Mouse (Mus musculus): ENCODE results near the gene Tmed5.

- TF ChIP-seq CTCF (IDR thresholded peaks at IDR 0.05) (peak; percentile 55), EP300 (IDR thresholded peaks at IDR 0.05) (no peak)
Observed at GRCm38 (mm10) chr5:108065465-108066411, 66.7 kb downstream of the Tmed5 start, which contains the start of gene Mtf2.

All from lung, postnatal 0 days (tissue).